Mouse (Mus musculus) heart, embryonic 12.5 days (tissue): ENCODE data around the gene Rapgef3. TPM values are rescaled to one million over a fixed set of nuclear protein-coding genes. Genes with fewer than 3 reads are reported as not detected.

ENCODE experiments used
- ATAC-seq: fragments of 200-750 bp; cut with Nextera tagmentation; 2 replicates; pipeline ENCODE4 v1.8.0; 2017; ENCODE audit warnings: moderate TSS enrichment, moderate library complexity; ENCODE audit not compliant: insufficient number of reproducible peaks, low FRiP score
- H3K27ac ChIP-seq: fragments of 300-500 bp; sonication (generic); 2 replicates; pipeline ENCODE4 v1.5.1; 2016; ENCODE audit warnings: mild to moderate bottlenecking, moderate library complexity; ENCODE audit not compliant: poor library complexity, severe bottlenecking
- H3K27me3 ChIP-seq: fragments of 300-500 bp; sonication (generic); replicated peaks from 2 replicates; pipeline ENCODE4 v1.6.1; 2016; ENCODE audit warnings: mild to moderate bottlenecking, moderate library complexity
- H3K36me3 ChIP-seq: fragments of 300-500 bp; sonication (generic); 2 replicates; pipeline ENCODE4 v1.6.1; 2016; ENCODE audit warnings: mild to moderate bottlenecking, moderate library complexity
- H3K4me1 ChIP-seq: fragments of 300-500 bp; sonication (generic); replicated peaks from 2 replicates; pipeline ENCODE4 v1.6.1; 2016; ENCODE audit warnings: mild to moderate bottlenecking
- H3K4me2 ChIP-seq: fragments of 300-500 bp; sonication (generic); 2 replicates; pipeline ENCODE4 v1.6.1; 2016; ENCODE audit warnings: mild to moderate bottlenecking, moderate library complexity
- H3K4me3 ChIP-seq: fragments of 300-500 bp; sonication (generic); 2 replicates; pipeline ENCODE4 v1.5.1; 2016; ENCODE audit warnings: mild to moderate bottlenecking
- H3K9ac ChIP-seq: fragments of 300-500 bp; sonication (generic); 2 replicates; pipeline ENCODE4 v1.6.1; 2016; ENCODE audit warnings: mild to moderate bottlenecking, moderate library complexity
- H3K9me3 ChIP-seq: fragments of 300-500 bp; sonication (generic); replicated peaks from 2 replicates; pipeline ENCODE4 v1.6.1; 2016; ENCODE audit warnings: mild to moderate bottlenecking, moderate library complexity
- WGBS: fragments of 180-500 bp; shearing (Covaris S2); methylation state at CpG from one replicate; pipeline ENCODE4 v1.1.7; 2016; 5-methylcytosine and 5-hydroxymethylcytosine counted together
- polyA plus RNA-seq: library from polyadenylated mRNA; unstranded; fragments of >200 nt; fragmentation: Nextera tagmentation; extraction: Ambion mirVana; gene quantifications from 2 replicates; pipeline ENCODE4 v1.2.1, GENCODE M21; 2016

Rapgef3 gene
- polyA plus RNA-seq, 1 experiment from 2014 or later, result 22.9 TPM

- Histone ChIP-seq H3K27ac (no peak overlapping the region; the same call in 1 of the 2 replicates), H3K9me3 (no peaks in the 10 kb centered on the region), H3K4me2 (no peak overlapping the region), H3K4me3 (no peak overlapping the region), H3K27me3 (no peaks in the 10 kb centered on the region), H3K4me1 (peaks cover 81% of the 10 kb centered on the region), H3K36me3 (peaks cover 30% of the 10 kb centered on the region), H3K9ac (peak overlapping the region; percentile 13; the same call in 1 of the 2 replicates)
- WGBS, result 59% methylated on average over 10 of the region's 10 CpGs
- ATAC-seq, result peak; percentile 15; the same call in 1 of the 2 replicates
Observed at GRCm38 (mm10) chr15:97744930-97745329, 22.8 kb downstream of the Rapgef3 start.

GRCm38 (mm10) chr15:97743961-97744525 is 23.7 kb downstream of the Rapgef3 start:
- Histone ChIP-seq H3K36me3 (peaks cover 27% of the 10 kb centered on the region), H3K4me1 (peaks cover 72% of the 10 kb centered on the region), H3K27me3 (no peaks in the 10 kb centered on the region), H3K4me3 (no peak overlapping the region), H3K9me3 (peaks cover 2% of the 10 kb centered on the region; the same call in 1 of the 2 replicates), H3K4me2 (no peak overlapping the region), H3K9ac (peak overlapping the region; percentile 48; the same call in 1 of the 2 replicates), H3K27ac (peak overlapping the region; percentile 39; the same call in 1 of the 2 replicates)
- ATAC-seq, result no peak
- WGBS, result 46% methylated on average over 11 of the region's 12 CpGs

GRCm38 (mm10) chr15:97743210-97743609 is 24.6 kb downstream of the Rapgef3 start:
- Histone ChIP-seq H3K9ac (0 out of 2 replicates have a peak overlapping the region, but pooled peaks have one; percentile 1), H3K27ac (no peak overlapping the region), H3K4me2 (no peak overlapping the region), H3K9me3 (peaks cover 2% of the 10 kb centered on the region; the same call in 1 of the 2 replicates), H3K36me3 (peaks cover 21% of the 10 kb centered on the region), H3K4me3 (no peak overlapping the region), H3K4me1 (peaks cover 64% of the 10 kb centered on the region), H3K27me3 (no peaks in the 10 kb centered on the region)
- 74% methylated on average over 5 of the region's 5 CpGs for WGBS
- no peak for ATAC-seq

GRCm38 (mm10) chr15:97742600-97742999 is 25.2 kb downstream of the Rapgef3 start:
- Histone ChIP-seq H3K27ac (peak overlapping the region; percentile 72), H3K4me3 (no peak overlapping the region)
- ATAC-seq, result no peak

GRCm38 (mm10) chr15:97742074-97742473 is 25.7 kb downstream of the Rapgef3 start:
- 33% methylated on average over 7 of the region's 7 CpGs for WGBS
- ATAC-seq, result no peak
- Histone ChIP-seq H3K4me2 (no peak overlapping the region), H3K36me3 (peaks cover 18% of the 10 kb centered on the region), H3K9ac (no peak overlapping the region), H3K4me3 (no peak overlapping the region), H3K27ac (peak overlapping the region; percentile 72), H3K27me3 (no peaks in the 10 kb centered on the region), H3K4me1 (peaks cover 57% of the 10 kb centered on the region), H3K9me3 (peaks cover 6% of the 10 kb centered on the region)

More at GRCm38 (mm10) chr15:97742600-97742999, 25.2 kb downstream of the Rapgef3 start:
- peaks cover 60% of the 10 kb centered on the region for H3K4me1 ChIP-seq
- H3K36me3 ChIP-seq, result peaks cover 20% of the 10 kb centered on the region
- no peak overlapping the region for H3K4me2 ChIP-seq
- H3K9me3 ChIP-seq, result peaks cover 4% of the 10 kb centered on the region
- WGBS, result 56% methylated on average over 4 of the region's 4 CpGs
- H3K27me3 ChIP-seq, result no peaks in the 10 kb centered on the region
- H3K9ac ChIP-seq, result no peak overlapping the region

GRCm38 (mm10) chr15:97741662-97742061 is 26.1 kb downstream of the Rapgef3 start:
- peak overlapping the region; percentile 72 for H3K27ac ChIP-seq
- peaks cover 6% of the 10 kb centered on the region for H3K9me3 ChIP-seq
- 69% methylated on average over 12 of the region's 12 CpGs for WGBS
- peaks cover 54% of the 10 kb centered on the region for H3K4me1 ChIP-seq
- H3K9ac ChIP-seq, result no peak overlapping the region
- H3K4me2 ChIP-seq, result no peak overlapping the region
- no peaks in the 10 kb centered on the region for H3K27me3 ChIP-seq
- H3K36me3 ChIP-seq, result peaks cover 14% of the 10 kb centered on the region
- no peak overlapping the region for H3K4me3 ChIP-seq
- no peak for ATAC-seq

- 84% methylated on average over 9 of the region's 9 CpGs for WGBS
- no peaks in the 10 kb centered on the region for H3K27me3 ChIP-seq
- no peak for ATAC-seq
- H3K9ac ChIP-seq, result no peak overlapping the region
- no peak overlapping the region for H3K4me2 ChIP-seq
- no peak overlapping the region for H3K4me3 ChIP-seq
- H3K27ac ChIP-seq, result no peak overlapping the region
- peaks cover 11% of the 10 kb centered on the region for H3K36me3 ChIP-seq
- H3K9me3 ChIP-seq, result peaks cover 6% of the 10 kb centered on the region
- H3K4me1 ChIP-seq, result peaks cover 46% of the 10 kb centered on the region
Observed at GRCm38 (mm10) chr15:97740283-97740732, 27.5 kb downstream of the Rapgef3 start.

- Histone ChIP-seq H3K4me3 (no peak overlapping the region), H3K27me3 (no peaks in the 10 kb centered on the region), H3K4me2 (no peak overlapping the region), H3K4me1 (peaks cover 34% of the 10 kb centered on the region), H3K9ac (no peak overlapping the region), H3K9me3 (peaks cover 6% of the 10 kb centered on the region), H3K36me3 (peaks cover 6% of the 10 kb centered on the region; the same call in 1 of the 2 replicates), H3K27ac (no peak overlapping the region)
- ATAC-seq, result no peak
- WGBS, result 78% methylated on average over 7 of the region's 7 CpGs
Observed at GRCm38 (mm10) chr15:97738923-97739322, 28.8 kb downstream of the Rapgef3 start.

GRCm38 (mm10) chr15:97731988-97732387 is 35.8 kb downstream of the Rapgef3 start:
- ATAC-seq, result no peak
- Histone ChIP-seq H3K27ac (no peak overlapping the region), H3K9me3 (peaks cover 5% of the 10 kb centered on the region; the same call in 1 of the 2 replicates), H3K36me3 (no peaks in the 10 kb centered on the region), H3K4me3 (no peak overlapping the region), H3K4me1 (peaks cover 8% of the 10 kb centered on the region; the same call in 1 of the 2 replicates), H3K27me3 (no peaks in the 10 kb centered on the region), H3K4me2 (no peak overlapping the region), H3K9ac (no peak overlapping the region)
- 89% methylated on average over 11 of the region's 11 CpGs for WGBS

GRCm38 (mm10) chr15:97731111-97731510 is 36.7 kb downstream of the Rapgef3 start, which contains the start of gene Endou:
TSS of gene Endou (minus strand) at chr15:97731339.
- Histone ChIP-seq H3K27ac (no peak within 1 kb of the TSS), H3K36me3 (no peaks in the 10 kb centered on the region), H3K9ac (no peak within 1 kb of the TSS), H3K4me2 (no peak within 1 kb of the TSS), H3K27me3 (no peaks in the 10 kb centered on the region), H3K4me3 (no peak within 1 kb of the TSS), H3K4me1 (peaks cover 8% of the 10 kb centered on the region; the same call in 1 of the 2 replicates), H3K9me3 (peaks cover 5% of the 10 kb centered on the region; the same call in 1 of the 2 replicates)
- ATAC-seq, result no peak
- WGBS, result 84% methylated on average over 8 of the region's 8 CpGs

GRCm38 (mm10) chr15:97730365-97730764 is 37.4 kb downstream of the Rapgef3 start:
- Histone ChIP-seq H3K9me3 (peaks cover 5% of the 10 kb centered on the region; the same call in 1 of the 2 replicates), H3K27me3 (no peaks in the 10 kb centered on the region), H3K36me3 (no peaks in the 10 kb centered on the region), H3K9ac (no peak overlapping the region), H3K4me2 (no peak overlapping the region), H3K4me1 (peaks cover 8% of the 10 kb centered on the region; the same call in 1 of the 2 replicates), H3K4me3 (no peak overlapping the region), H3K27ac (no peak overlapping the region)
- ATAC-seq, result no peak
- WGBS, result 34% methylated on average over 6 of the region's 6 CpGs
